Mouse (Mus musculus): ENCODE results near the gene Mrpl52. TPM values are rescaled to one million over a fixed set of nuclear protein-coding genes. Genes with fewer than 3 reads are reported as not detected.

Gene Mrpl52
- 152 and 163 TPM in 2 replicates for polyA plus RNA-seq (2012; rRNA removed)

GRCm38 (mm10) chr14:54426689-54427398, at the start of gene Mrpl52:
TSS of gene Mrpl52 (plus strand) at chr14:54426909.

DNA sequence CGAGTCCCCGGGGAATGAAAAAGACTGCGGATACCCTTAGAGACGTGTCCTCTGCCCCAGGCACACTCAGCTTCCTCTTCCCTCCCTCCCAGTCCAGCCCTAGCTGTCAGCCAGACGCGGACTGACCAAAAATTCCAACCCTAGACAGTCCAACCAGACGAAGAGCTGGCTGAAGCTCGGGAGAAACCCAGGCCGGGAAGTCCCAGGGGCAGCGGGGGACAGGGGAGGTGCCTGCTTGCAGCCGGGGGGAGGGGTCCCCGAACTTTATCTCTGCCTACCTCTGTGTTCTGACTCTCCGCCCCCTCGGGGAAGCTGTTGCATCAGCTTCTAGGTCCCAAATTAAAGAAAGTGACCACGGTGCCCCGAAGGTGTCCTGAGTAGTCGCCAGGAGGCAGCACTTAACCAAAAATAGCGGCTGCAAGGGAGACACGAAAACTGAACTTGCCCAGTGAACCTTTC, 9.1 kb upstream of the Mrpl52 start, which contains the start of gene Slc7a7:
Slc7a7 (minus strand) TSS at position 158 of the 459 bp plus-strand sequence.

GRCm38 (mm10) chr14:54431334-54432077, 4.8 kb downstream of the Mrpl52 start, which contains the start of gene Mmp14:
TSS of gene Mmp14 (plus strand) at chr14:54431612.

GRCm38 (mm10) chr14:54463959-54464292, 37.2 kb downstream of the Mrpl52 start, which contains the start of gene Lrp10:
TSS of gene Lrp10 (plus strand) at chr14:54464137.

GRCm38 (mm10) chr14:54475941-54476844, 49.5 kb downstream of the Mrpl52 start, which contains the start of gene Rem2:
TSS of gene Rem2 (plus strand) at chr14:54476100.

Other genes starting within 250 kb of the Mrpl52 start
- 187 and 201 TPM in 2 replicates for gene Dad1, start 172.8 kb upstream of the Mrpl52 start, polyA plus RNA-seq (2012; rRNA removed)
- gene Abhd4, start 172.7 kb upstream of the Mrpl52 start, polyA plus RNA-seq (2012; rRNA removed): 8.4 and 8.7 TPM in 2 replicates
- not detected in 2 replicates for gene Olfr49, start 142.0 kb upstream of the Mrpl52 start, polyA plus RNA-seq (2012; rRNA removed)
- 34.9 and 37.1 TPM in 2 replicates for gene Oxa1l, start 66.1 kb upstream of the Mrpl52 start, polyA plus RNA-seq (2012; rRNA removed)
- gene Slc7a7, start 9.1 kb upstream of the Mrpl52 start, polyA plus RNA-seq (2012; rRNA removed): 9.8 and 10.9 TPM in 2 replicates
- gene Mmp14, start 4.7 kb downstream of the Mrpl52 start, polyA plus RNA-seq (2012; rRNA removed): 33.5 and 38.8 TPM in 2 replicates
- gene Lrp10, start 37.2 kb downstream of the Mrpl52 start, polyA plus RNA-seq (2012; rRNA removed): 16.5 and 18.2 TPM in 2 replicates
- gene Rem2, start 49.2 kb downstream of the Mrpl52 start, polyA plus RNA-seq (2012; rRNA removed): 0.58 and 0.70 TPM in 2 replicates
- 16.9 and 17.1 TPM in 2 replicates for gene Prmt5, start 90.6 kb downstream of the Mrpl52 start, polyA plus RNA-seq (2012; rRNA removed)
- gene Haus4, start 127.7 kb downstream of the Mrpl52 start, polyA plus RNA-seq (2012; rRNA removed): 15.3 and 15.4 TPM in 2 replicates
- 6.1 and 6.2 TPM in 2 replicates for gene Ajuba, start 150.6 kb downstream of the Mrpl52 start, polyA plus RNA-seq (2012; rRNA removed)
- 4.4 and 4.9 TPM in 2 replicates for gene 4931414P19Rik, start 179.1 kb downstream of the Mrpl52 start, polyA plus RNA-seq (2012; rRNA removed)
- gene Psmb5, start 191.1 kb downstream of the Mrpl52 start, polyA plus RNA-seq (2012; rRNA removed): 93.3 and 100 TPM in 2 replicates
- gene Psmb11, start 194.5 kb downstream of the Mrpl52 start, polyA plus RNA-seq (2012; rRNA removed): not detected in 2 replicates
- gene Gm17606, start 214.0 kb downstream of the Mrpl52 start, polyA plus RNA-seq (2012; rRNA removed): not detected in 2 replicates
- gene Cdh24, start 214.5 kb downstream of the Mrpl52 start, polyA plus RNA-seq (2012; rRNA removed): 0.96 and 1.1 TPM in 2 replicates

Measured in liver, embryonic 18 days (tissue).